Mouse (Mus musculus): ENCODE measurements around the gene Slc35e1. TPM values are rescaled to one million over a fixed set of nuclear protein-coding genes. Genes with fewer than 3 reads are reported as not detected.

Slc35e1 gene
- total RNA-seq (2022): 10 to 100 TPM; 42.8 to 55.5 (median 48.7) TPM

- DNase-seq (ENCODE audit: low spot score in 2 of 2): peak in 1 of 2 experiments; percentile 46
These were observed at the start of gene Slc35e1 for GRCm38 (mm10) chr8:72491680-72492621. Gene Slc35e1 (minus strand): TSS chr8:72492614.

GRCm38 (mm10) chr8:72539234-72539633 lies 46.8 kb upstream of the Slc35e1 start:
- DNase-seq (ENCODE audit: low spot score in 2 of 2): no peak

DNA sequence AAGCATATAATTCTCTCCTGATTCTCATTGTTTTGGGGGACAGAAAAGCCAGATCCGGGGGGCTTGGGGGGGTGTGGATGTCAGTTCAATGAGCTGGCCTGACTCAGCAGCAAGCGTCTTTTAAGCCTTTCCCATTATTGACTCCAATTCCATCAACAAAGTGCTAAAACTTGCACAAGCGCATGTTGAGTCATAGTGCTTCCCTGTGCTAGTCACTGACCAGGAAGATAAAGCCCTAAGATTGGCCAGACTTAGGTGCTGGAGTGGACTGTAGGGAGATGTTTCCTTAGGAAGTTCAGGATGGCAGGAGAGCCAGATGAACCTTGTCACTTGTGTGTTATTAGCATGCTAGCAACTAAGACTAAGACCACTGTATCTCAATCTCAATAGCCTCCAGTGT lies 42.5 kb upstream of the Slc35e1 start:
- no peak for DNase-seq (ENCODE audit: low spot score in 2 of 2)

DNA sequence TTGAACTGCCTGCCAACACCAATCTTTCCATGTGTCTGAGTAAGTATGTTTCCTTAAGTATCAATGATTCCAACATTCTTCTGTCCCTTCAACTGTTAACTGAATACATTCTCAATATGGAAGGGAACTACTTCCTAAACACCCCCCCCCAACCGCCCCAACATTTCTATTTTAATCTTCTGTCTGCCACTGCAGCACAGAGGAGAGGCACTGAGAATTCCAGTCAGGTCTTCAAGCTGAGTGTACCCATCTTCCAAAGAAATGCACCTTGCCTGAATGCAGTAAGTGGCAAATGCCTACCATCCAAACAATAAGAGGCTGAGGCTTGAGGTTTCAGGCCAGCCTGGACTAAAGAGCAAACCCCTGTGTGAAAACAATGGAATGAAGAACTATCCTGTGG lies 39.7 kb upstream of the Slc35e1 start:
- no peak for DNase-seq (ENCODE audit: low spot score in 2 of 2)

- no peak for DNase-seq (ENCODE audit: low spot score in 2 of 2)
These were observed 29.5 kb upstream of the Slc35e1 start for GRCm38 (mm10) chr8:72521888-72522287.

- no peak for DNase-seq (ENCODE audit: low spot score in 2 of 2)
These were observed 25.1 kb upstream of the Slc35e1 start for GRCm38 (mm10) chr8:72517421-72517988.

DNA sequence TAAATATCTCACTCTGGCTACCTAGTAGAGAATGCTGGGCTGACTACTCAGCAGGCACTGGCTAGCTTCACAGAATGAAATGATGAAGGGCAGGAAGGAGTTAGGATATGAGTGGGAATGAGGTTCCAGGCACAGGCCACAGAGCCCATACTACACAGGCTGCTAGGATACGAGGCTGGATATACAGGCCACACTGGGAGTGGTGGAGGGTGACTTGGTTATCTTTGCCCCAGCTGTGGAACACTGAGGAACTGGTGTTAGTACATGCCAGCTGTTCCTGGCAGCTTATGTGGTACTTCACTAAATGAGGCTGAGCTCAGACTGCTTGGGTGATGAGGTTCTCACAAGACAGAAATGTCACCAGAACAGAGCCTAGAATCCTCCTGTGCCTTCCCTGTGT lies 20.7 kb upstream of the Slc35e1 start:
- DNase-seq (ENCODE audit: low spot score in 2 of 2): no peak

GRCm38 (mm10) chr8:72512648-72513047 lies 20.2 kb upstream of the Slc35e1 start:
- no peak for DNase-seq (ENCODE audit: low spot score in 2 of 2)

- DNase-seq (ENCODE audit: low spot score in 2 of 2): no peak
These were observed 15.1 kb upstream of the Slc35e1 start for GRCm38 (mm10) chr8:72507505-72507904.

- DNase-seq (ENCODE audit: low spot score in 2 of 2): no peak
These were observed 12.4 kb upstream of the Slc35e1 start for GRCm38 (mm10) chr8:72504637-72505314.

GRCm38 (mm10) chr8:72504137-72504536 lies 11.7 kb upstream of the Slc35e1 start:
- peak; percentile 67 to 71 for DNase-seq (ENCODE audit: low spot score in 2 of 2)

- DNase-seq (ENCODE audit: low spot score in 2 of 2): no peak
These were observed 8.1 kb upstream of the Slc35e1 start for GRCm38 (mm10) chr8:72500521-72500931.

DNA sequence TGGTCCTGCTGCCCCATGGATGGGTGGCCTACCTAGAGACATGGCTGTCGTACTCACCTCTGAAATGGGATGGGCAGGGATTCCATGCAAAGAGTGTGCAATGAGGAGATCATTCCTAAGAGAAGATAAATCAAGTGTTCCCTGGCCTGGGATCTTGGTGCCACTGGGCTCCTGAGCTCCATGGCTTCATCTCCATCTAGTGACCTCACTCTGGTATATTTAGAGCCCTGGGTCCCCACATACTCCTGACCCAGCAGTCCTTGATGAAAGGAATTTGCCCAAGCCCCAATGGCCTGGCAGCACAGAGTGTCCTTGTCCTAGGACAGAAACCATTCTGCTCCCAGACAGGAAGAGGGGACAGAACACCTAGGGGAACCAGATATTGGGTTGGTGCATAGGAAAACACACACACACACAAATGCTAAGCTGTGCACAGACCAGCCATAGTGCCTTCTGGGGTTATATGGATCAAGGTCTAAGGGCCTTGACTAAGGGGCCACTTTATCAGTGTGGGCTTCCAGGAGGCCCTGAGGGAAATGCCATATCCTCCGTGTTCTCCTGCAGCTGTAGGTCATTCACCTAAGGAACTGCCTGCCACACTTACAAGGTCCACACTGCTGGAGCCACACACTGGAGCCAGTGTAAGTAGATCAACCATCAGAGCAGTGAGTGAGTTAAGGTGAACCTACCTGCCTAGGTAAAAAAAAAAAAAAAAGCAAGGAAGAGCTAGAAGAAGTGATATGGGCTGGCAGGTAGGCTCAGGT lies 7.3 kb upstream of the Slc35e1 start:
- DNase-seq (ENCODE audit: low spot score in 2 of 2): no peak

DNA sequence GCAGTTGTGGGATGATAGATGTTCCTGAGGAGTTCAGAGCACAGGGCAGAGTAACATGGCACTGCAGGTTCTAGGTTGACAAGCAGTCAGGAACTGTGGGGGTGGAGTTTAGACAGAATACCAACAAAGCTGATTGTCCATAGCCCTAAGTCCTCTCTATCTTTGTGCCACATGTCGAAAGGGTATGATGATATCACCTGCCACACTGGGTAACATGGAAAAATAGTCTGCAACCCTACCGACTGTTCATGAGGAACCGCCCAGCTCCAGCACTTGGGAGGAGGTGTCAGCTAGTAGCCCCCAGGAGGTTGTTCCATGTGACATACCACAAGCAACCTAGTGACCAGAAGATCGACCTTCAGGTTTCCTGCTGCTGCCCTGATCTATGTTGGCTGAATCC lies 6.1 kb upstream of the Slc35e1 start:
- no peak for DNase-seq (ENCODE audit: low spot score in 2 of 2)

DNA sequence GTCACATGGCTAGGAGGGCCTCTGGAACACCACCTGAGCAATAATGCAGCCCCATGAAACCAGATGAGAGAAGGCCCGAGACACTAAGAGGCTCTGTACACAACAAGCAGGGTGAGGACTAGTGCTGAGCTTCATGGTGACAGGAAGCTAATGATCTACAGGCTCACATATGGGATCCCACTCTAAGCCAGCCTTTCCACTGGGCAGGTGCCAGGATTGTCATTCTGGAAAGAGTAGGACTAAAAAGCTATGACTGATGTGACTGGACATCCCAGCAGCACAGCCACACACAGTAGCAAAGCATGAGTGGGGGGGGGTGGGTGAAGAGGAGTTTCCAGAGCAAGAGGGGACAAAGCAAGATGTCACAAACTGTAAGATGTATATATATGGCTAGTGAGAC lies 5.5 kb upstream of the Slc35e1 start:
- DNase-seq (ENCODE audit: low spot score in 2 of 2): no peak

DNA sequence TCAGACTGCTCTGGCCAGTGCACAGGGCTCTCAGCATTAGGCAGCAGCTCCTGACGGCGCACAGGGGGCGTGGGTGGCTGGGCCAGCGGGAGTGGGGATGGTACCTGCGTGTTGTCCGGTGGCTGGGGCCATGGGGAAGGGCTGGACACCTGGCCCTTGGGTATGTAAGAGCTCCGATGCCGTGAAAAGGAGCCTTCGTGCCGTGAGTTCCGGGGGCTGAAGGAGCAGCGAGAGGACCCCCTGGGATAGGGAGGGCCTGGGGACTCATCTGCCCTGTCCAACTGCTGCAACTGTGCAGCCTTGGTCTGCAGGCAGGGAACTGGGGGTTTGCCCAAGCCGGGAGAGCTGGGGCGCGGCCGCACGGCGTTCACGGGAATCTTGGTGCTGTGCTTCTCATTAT lies 3.8 kb upstream of the Slc35e1 start:
- no peak for DNase-seq (ENCODE audit: low spot score in 2 of 2)

DNA sequence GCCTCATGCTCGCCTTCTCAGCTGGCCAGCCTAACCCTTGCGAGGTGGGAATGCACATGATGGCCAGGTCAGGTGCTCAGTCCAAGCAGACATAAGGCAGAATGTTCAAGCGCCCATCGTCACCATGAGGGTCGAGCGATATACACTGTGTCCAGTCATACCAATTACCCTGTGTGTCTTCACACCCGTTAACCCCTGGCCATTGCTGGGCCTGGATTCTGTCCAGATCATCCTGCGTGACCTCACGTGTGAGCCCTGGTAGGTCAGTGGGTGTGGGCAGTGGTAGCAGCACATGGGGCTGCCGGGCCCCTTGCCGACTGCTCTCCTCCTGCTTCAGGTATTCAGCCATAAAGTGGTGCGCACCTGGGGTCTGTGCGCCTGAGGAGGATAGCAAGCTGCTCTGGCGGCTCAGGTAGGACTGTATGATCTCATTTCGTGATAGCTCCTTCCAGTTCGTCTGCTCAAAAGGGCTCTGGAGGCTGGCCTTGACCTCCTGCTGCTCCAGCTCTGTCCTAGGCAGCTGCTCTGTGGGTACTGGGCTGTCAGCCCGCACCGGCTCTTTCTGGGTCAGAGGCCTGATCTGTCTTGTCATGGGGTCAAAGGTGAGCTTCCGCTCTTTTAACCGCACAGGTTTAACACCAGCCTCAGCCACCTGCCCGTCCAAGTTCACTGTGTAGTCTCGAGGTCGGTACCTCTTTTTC lies 3.1 kb upstream of the Slc35e1 start:
- DNase-seq (ENCODE audit: low spot score in 2 of 2): no peak

DNA sequence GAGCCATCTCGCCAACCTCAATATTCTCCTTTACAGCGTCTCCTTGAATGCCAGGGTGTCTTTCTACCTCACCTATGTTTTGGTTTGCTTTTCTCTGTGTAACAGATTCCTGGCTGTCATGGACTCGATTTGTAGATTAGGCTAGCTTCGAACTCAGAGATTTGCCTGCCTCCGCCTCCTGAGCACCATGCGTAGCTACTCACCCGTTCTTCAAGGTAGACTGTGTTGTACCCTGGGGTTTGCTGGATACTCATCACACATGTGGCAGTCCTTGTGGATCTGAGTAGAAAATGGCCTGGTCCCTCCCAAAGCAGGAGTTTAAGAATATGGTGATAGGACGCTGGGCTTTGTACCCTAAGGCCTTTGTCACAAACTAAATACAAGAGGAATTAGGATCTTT lies 967 bp upstream of the Slc35e1 start:
- no peak for DNase-seq (ENCODE audit: low spot score in 2 of 2)

DNA sequence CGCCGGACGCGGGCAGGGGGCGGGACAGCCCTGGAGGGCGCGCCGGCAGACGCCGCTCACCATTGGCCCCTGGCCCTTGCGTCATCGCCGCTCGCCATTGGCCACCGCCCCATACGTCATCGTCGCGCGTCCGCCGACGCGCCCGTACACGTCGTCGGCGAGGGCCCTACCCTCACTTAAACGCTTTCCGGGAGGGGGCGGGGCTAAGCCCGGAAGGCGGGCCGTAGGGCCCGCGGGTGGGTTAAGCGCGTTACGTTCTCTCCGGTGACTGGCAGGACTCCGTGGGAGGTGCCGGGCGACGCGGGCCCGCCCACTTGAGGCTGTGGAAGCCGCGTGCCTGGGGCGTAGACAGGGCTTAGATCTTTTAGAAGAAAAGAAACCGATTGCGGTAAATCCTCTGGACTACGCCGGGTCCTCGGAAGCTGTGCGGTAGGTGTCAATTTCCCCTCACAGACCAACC lies 238 bp upstream of the Slc35e1 start:
- peak; percentile 99 for DNase-seq (ENCODE audit: low spot score in 2 of 2)

DNA sequence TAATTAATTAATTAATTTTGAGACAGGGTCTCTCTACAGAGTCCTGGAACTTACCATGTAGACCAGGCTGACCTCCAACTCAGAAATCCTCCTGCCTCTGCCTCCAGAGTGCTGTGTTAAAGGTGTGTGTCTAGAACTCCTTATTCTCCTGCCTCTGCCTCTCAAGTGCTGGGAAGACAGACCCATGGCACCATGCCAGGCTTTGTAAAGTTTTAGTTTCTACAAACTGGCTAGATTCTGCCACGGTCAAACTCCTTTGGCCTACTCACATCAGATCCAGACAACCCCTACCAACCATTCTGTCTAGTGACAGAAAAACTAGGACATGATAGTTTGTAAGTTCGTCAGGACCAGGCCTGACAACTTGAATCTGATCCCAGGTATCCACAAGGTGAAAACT lies 1.4 kb downstream of the Slc35e1 start:
- no peak for DNase-seq (ENCODE audit: low spot score in 2 of 2)

- DNase-seq (ENCODE audit: low spot score in 2 of 2): no peak
These were observed 5.4 kb downstream of the Slc35e1 start for GRCm38 (mm10) chr8:72487014-72487413.
